Mouse (Mus musculus) heart, postnatal 0 days (tissue): Measurements from ENCODE around the gene Gm29427. TPM values are rescaled to one million over a fixed set of nuclear protein-coding genes. Genes with fewer than 3 reads are reported as not detected.

Experiments used
- ATAC-seq: fragments of 200-750 bp; cut with Nextera tagmentation; 2 replicates; pipeline ENCODE4 v1.8.0; 2017; ENCODE audit warnings: low read depth, moderate number of reproducible peaks, moderate library complexity; ENCODE audit not compliant: insufficient read depth
- DNase-seq: peaks from one replicate; pipeline ENCODE4 v3.0.0-alpha.2; 2016; ENCODE audit warnings: low spot score
- H3K27ac ChIP-seq: fragments of 300-500 bp; sonication (generic); 2 replicates; pipeline ENCODE4 v1.5.1; 2014; ENCODE audit warnings: low read depth, mild to moderate bottlenecking
- H3K27me3 ChIP-seq: fragments of 300-500 bp; sonication (generic); 2 replicates; pipeline ENCODE4 v1.6.1; 2014; ENCODE audit warnings: low read length, mixed read lengths; ENCODE audit not compliant: control insufficient read depth, insufficient read depth
- H3K36me3 ChIP-seq: fragments of 300-500 bp; sonication (generic); replicated peaks from 2 replicates; pipeline ENCODE4 v1.6.1; 2014; ENCODE audit warnings: low read length, mixed read lengths; ENCODE audit not compliant: control insufficient read depth, insufficient read depth
- H3K4me1 ChIP-seq: fragments of 300-500 bp; sonication (generic); 2 replicates; pipeline ENCODE4 v1.6.1; 2014; ENCODE audit warnings: antibody characterized with exemption; ENCODE audit not compliant: control insufficient read depth, insufficient read depth
- H3K4me2 ChIP-seq: fragments of 300-500 bp; sonication (generic); 2 replicates; pipeline ENCODE4 v1.6.1; 2014; ENCODE audit warnings: low read depth, mild to moderate bottlenecking, low read length, moderate library complexity
- H3K4me3 ChIP-seq: fragments of 300-500 bp; sonication (generic); 2 replicates; pipeline ENCODE4 v1.5.1; 2014; ENCODE audit warnings: low read depth, low read length
- H3K9ac ChIP-seq: fragments of 300-500 bp; sonication (generic); replicated peaks from 2 replicates; pipeline ENCODE4 v1.6.1; 2014; ENCODE audit warnings: low read depth, low read length, mixed read lengths
- H3K9me3 ChIP-seq: fragments of 300-500 bp; sonication (generic); replicated peaks from 2 replicates; pipeline ENCODE4 v1.6.1; 2016; ENCODE audit warnings: low read length; ENCODE audit not compliant: control insufficient read depth
- CTCF ChIP-seq: IDR thresholded peaks from 2 replicates; pipeline ENCODE4 v1.5.1; 2016; ENCODE audit warnings: antibody characterized with exemption, control low read depth, low read depth
- EP300 ChIP-seq: IDR thresholded peaks from 2 replicates; pipeline ENCODE4 v1.6.1; 2016; ENCODE audit warnings: antibody characterized with exemption, low read depth
- WGBS: fragments of 180-500 bp; shearing (Covaris S2); extraction: QIAGEN DNeasy Blood & Tissue Kit; methylation state at CpG from one replicate; pipeline ENCODE4 v1.1.7; 2014; 5-methylcytosine and 5-hydroxymethylcytosine counted together
- polyA plus RNA-seq: library from polyadenylated mRNA; unstranded; fragments of >200 nt; fragmentation: Nextera tagmentation; extraction: Ambion mirVana; gene quantifications from 2 replicates; pipeline ENCODE4 v1.2.1, GENCODE M21; 2015
- total RNA-seq: library from RNA; depleted of rRNA; stranded (reverse); fragments of >200 nt; gene quantifications from 2 replicates; pipeline ENCODE4 v1.2.3, GENCODE M21; 2014; ENCODE audit warnings: low replicate concordance

Gene Gm29427
- total and polyA plus RNA-seq, 2 experiments from 2014 or later = not detected

DNA sequence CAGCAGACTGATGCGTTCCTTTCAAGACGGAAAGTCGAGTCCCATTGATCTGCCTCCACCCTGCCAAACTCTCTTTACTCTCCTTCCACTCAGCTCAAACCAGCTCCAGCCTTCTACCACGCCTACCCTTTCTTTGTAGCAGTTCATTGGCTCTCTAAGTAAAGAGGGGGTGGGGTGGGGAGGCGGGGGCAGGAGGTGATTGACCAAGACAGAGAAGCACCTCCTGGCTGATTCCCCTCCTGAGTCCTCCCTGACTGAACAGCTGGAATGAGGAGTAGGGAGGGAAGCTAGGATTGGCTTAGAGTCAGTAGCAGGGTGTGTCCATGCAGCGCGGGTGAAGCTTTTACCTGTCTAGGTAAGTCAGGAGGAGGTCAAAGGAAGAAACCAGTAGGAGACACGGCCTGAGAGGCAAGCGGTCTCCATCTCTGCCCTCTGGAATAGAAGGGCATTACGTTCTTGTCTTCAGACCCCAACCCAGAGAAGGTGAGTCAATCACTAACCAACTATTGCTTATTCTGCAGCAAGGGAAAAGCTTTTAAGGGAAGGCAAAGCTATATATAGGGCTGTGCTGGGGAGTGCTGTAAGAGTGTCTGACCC is 16.2 kb upstream of the Gm29427 start, which contains the start of gene AA986860:
Gene AA986860 (plus strand): TSS at position 236 of the 597 bp plus-strand sequence.
- TF ChIP-seq EP300 = no peak
- TF ChIP-seq CTCF = no peak
- no peaks in the 10 kb centered on the region for H3K27me3 ChIP-seq
- 12% methylated on average over 10 of the region's 10 CpGs for WGBS
- no peak within 1 kb of the TSS for H3K4me3 ChIP-seq
- no peak within 1 kb of the TSS for H3K27ac ChIP-seq
- DNase-seq (peak; percentile 23), ATAC-seq (no peak; the same call in 1 of the 2 replicates)
- H3K4me1 ChIP-seq = no peaks in the 10 kb centered on the region
- peak within 1 kb of the TSS; percentile 14; the same call in 1 of the 2 replicates for H3K4me2 ChIP-seq
- no peak within 1 kb of the TSS for H3K9ac ChIP-seq
- H3K36me3 ChIP-seq = no peaks in the 10 kb centered on the region
- no peaks in the 10 kb centered on the region for H3K9me3 ChIP-seq

GRCm38 (mm10) chr1:130729153-130729552 is 13.6 kb upstream of the Gm29427 start, which contains the start of gene Pfkfb2:
Gene Pfkfb2 (minus strand): TSS chr1:130729253.
- Histone ChIP-seq H3K9ac (no peak within 1 kb of the TSS), H3K9me3 (no peaks in the 10 kb centered on the region), H3K4me3 (no peak within 1 kb of the TSS), H3K36me3 (no peaks in the 10 kb centered on the region), H3K27me3 (no peaks in the 10 kb centered on the region), H3K4me1 (no peaks in the 10 kb centered on the region), H3K27ac (no peak within 1 kb of the TSS), H3K4me2 (no peak within 1 kb of the TSS)
- DNase-seq = no peak
- TF ChIP-seq CTCF = no peak
- TF ChIP-seq EP300 = no peak
- WGBS = 82% methylated on average over 2 of the region's 2 CpGs
- no peak for ATAC-seq

DNA sequence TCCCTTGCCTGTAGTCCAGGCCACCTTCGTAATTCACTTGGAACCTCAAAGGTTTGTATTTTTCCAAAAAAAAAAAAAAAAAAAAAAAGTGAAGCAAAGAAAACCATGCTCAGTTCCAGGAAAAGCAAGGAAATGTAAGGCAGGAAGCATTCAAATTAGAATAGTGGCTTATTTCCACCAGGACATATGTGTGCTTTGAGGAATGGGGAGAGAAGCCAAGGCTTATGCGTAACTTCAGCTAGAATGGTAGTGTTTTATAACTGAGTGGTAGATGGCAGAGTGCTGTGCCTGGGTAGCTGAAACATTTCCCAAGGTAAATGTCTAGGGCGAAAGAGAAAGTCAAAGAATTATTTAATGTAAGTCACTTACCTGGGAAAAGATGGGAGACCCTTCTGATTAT is 13.1 kb upstream of the Gm29427 start:
- H3K27me3 ChIP-seq = no peaks in the 10 kb centered on the region
- 82% methylated on average over 3 of the region's 3 CpGs for WGBS
- H3K4me1 ChIP-seq = no peaks in the 10 kb centered on the region
- DNase-seq (no peak), ATAC-seq (no peak)
- no peak overlapping the region for H3K4me2 ChIP-seq
- no peak overlapping the region for H3K4me3 ChIP-seq
- TF ChIP-seq EP300 (no peak), CTCF (no peak)
- H3K36me3 ChIP-seq = no peaks in the 10 kb centered on the region
- no peaks in the 10 kb centered on the region for H3K9me3 ChIP-seq
- no peak overlapping the region for H3K9ac ChIP-seq
- H3K27ac ChIP-seq = no peak overlapping the region

DNA sequence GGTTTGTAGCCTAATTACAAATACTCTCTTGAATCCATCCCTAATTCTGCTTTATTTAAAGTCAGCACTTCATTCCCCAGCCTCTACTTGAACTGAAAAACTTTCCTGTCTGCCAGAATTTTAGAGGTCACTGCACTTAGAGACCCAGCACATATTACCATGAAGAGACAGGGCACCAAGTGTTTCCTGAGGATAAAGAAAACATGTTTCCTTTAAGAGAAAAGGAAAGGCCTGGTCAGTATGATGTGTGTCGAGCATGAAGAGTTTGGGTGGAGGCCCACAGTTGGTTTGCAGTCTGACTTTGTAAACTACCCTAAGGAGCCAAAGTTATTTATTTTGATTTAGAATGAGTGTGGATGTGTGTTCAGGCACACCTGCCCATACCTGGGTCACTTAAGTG is 12.5 kb upstream of the Gm29427 start:
- WGBS = 57% methylated on average over 1 of the region's 1 CpGs
- Histone ChIP-seq H3K4me2 (no peak overlapping the region), H3K27ac (no peak overlapping the region), H3K36me3 (no peaks in the 10 kb centered on the region), H3K9ac (no peak overlapping the region), H3K9me3 (no peaks in the 10 kb centered on the region), H3K4me1 (no peaks in the 10 kb centered on the region), H3K4me3 (no peak overlapping the region), H3K27me3 (no peaks in the 10 kb centered on the region)
- DNase-seq (peak; percentile 23), ATAC-seq (no peak)
- no peak for TF ChIP-seq EP300
- TF ChIP-seq CTCF = no peak

DNA sequence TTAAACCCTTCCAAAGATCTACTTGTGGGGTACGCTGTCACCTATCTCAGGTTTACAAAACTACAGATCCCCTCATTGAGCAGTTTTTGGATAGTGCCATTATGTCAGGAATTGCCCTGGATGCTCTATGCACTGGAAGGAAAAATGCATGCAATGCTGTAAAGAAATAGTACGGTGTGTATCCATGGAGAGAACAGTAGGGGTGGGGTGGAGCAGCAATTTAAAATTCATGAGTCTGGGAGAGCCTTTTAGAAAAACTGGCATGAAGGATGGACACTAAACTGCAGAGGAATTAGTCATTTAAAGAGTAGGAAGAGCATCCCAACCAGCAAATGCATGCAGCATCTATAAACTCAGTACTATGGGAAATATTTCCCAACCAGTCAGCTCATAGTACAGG is 10.8 kb upstream of the Gm29427 start:
- DNase-seq (no peak), ATAC-seq (no peak)
- Histone ChIP-seq H3K27me3 (no peaks in the 10 kb centered on the region), H3K36me3 (no peaks in the 10 kb centered on the region), H3K9me3 (no peaks in the 10 kb centered on the region), H3K4me2 (no peak overlapping the region), H3K4me3 (no peak overlapping the region), H3K9ac (no peak overlapping the region), H3K27ac (no peak overlapping the region), H3K4me1 (no peaks in the 10 kb centered on the region)
- TF ChIP-seq EP300 = no peak
- no peak for TF ChIP-seq CTCF
- 95% methylated on average over 2 of the region's 2 CpGs for WGBS

- TF ChIP-seq CTCF (no peak), EP300 (no peak)
- Histone ChIP-seq H3K27ac (no peak overlapping the region), H3K4me2 (no peak overlapping the region), H3K4me1 (no peaks in the 10 kb centered on the region), H3K9ac (no peak overlapping the region), H3K36me3 (peaks cover 8% of the 10 kb centered on the region), H3K27me3 (no peaks in the 10 kb centered on the region), H3K4me3 (no peak overlapping the region), H3K9me3 (no peaks in the 10 kb centered on the region)
- DNase-seq (no peak), ATAC-seq (no peak)
- 84% methylated on average over 5 of the region's 5 CpGs for WGBS
Measured at GRCm38 (mm10) chr1:130724206-130724605, 8.6 kb upstream of the Gm29427 start.
